Mouse (Mus musculus) MEL (cell line): ENCODE results near the gene Syne4.

Experiments used
- BHLHE40 ChIP-seq: IDR thresholded peaks from 2 replicates; pipeline ENCODE4 v1.6.1; 2012; ENCODE audit warnings: low read depth, mild to moderate bottlenecking, inconsistent platforms, low read length, improper control_type of control experiment, borderline replicate concordance
- CTCF ChIP-seq, 3 experiments: IDR thresholded peaks in 2 of 3; conservative IDR thresholded peaks in 1 of 3; 2 replicates each; pipeline ENCODE4 v1.5.1; 2011 to 2012; ENCODE audit warnings: low read length in 3 of 3, low read depth in 2 of 3, mild to moderate bottlenecking in 2 of 3, improper control_type of control experiment in 1 of 3, inconsistent platforms in 1 of 3, mixed read lengths in 1 of 3, moderate library complexity in 1 of 3; ENCODE audit not compliant: control insufficient read depth in 1 of 3, insufficient read depth in 1 of 3, poor library complexity in 1 of 3, severe bottlenecking in 1 of 3
- POLR2A ChIP-seq, 2 experiments: IDR thresholded peaks; 2 replicates each; pipeline ENCODE4 v1.6.1; 2011 to 2012; ENCODE audit warnings: low read length in 2 of 2, mild to moderate bottlenecking in 2 of 2, control low read depth in 1 of 2, improper control_type of control experiment in 1 of 2, low read depth in 1 of 2, moderate library complexity in 1 of 2; ENCODE audit not compliant: control insufficient read depth in 1 of 2, insufficient read depth in 1 of 2, poor library complexity in 1 of 2
- SIN3A ChIP-seq: IDR thresholded peaks from 2 replicates; pipeline ENCODE4 v1.6.1; 2012; ENCODE audit warnings: low read length, improper control_type of control experiment, inconsistent platforms

- no peak for TF ChIP-seq BHLHE40
- TF ChIP-seq SIN3A, result no peak
- no peak for TF ChIP-seq POLR2A (IDR thresholded peaks at IDR 0.05; ENCODE audit: control insufficient read depth in 1 of 2, insufficient read depth in 1 of 2, low read depth in 1 of 2, low read length in 2 of 2, poor library complexity in 1 of 2)
- no peak for TF ChIP-seq CTCF (IDR thresholded peaks at IDR 0.05 in 2 of 3, conservative IDR thresholded peaks at IDR 0.05 in 1 of 3; ENCODE audit: control insufficient read depth in 1 of 3, insufficient read depth in 1 of 3, low read depth in 2 of 3, low read length in 3 of 3, poor library complexity in 1 of 3, severe bottlenecking in 1 of 3)
Measured at GRCm38 (mm10) chr7:30279536-30279935, 35.1 kb upstream of the Syne4 start.
